Mouse (Mus musculus) telencephalon, adult 2 months (tissue): Measurements from ENCODE around the gene Timm10.
A peak's percentile ranks its signal among the peaks of the same experiment; 100 is the strongest.

Source experiments
- DNase-seq: peaks from one replicate; pipeline ENCODE4 v3.0.0-alpha.2; 2011; ENCODE audit warnings: low read depth, low spot score

The Timm10 gene

DNA sequence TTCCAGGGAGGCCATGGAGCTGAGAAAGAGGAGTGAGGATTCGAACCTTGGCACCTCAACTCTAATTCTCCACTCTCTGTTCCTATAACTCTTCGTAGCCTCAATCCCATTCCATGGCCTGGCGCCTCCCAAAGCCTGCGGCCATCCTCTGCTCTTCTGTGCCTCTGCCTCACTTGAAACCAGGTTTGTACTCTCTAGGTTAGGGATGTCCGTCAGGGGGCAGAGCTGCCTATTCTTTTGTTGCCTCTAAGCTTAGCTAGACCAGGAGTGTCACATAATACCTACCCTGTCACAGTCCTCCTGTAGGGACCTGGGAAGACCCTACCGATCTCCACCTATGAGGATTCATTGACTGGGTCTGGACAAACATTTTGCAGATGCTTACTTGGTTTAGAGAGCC is 14.1 kb upstream of the Timm10 start:
- DNase-seq: no peak

DNA sequence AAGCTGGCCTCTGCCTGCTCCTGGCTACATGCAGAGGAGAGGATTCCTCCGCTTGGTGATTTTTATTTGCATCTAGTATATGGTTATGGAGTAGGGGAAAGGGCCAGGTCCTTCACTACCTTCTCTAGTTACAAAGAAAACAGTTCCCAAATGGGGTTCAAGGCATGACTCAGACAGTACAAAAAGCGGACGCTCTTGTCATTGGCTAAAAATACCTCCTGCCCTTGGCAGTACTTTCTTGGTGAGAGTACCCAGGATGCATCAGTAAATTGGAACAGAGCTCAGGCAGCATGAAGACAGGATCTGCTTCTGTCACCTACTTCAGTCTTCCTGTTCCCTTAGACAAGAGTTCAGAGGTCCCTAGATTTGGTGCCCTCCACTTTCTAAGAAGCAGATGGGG is 6.9 kb upstream of the Timm10 start:
- peak; percentile 71 for DNase-seq

DNA sequence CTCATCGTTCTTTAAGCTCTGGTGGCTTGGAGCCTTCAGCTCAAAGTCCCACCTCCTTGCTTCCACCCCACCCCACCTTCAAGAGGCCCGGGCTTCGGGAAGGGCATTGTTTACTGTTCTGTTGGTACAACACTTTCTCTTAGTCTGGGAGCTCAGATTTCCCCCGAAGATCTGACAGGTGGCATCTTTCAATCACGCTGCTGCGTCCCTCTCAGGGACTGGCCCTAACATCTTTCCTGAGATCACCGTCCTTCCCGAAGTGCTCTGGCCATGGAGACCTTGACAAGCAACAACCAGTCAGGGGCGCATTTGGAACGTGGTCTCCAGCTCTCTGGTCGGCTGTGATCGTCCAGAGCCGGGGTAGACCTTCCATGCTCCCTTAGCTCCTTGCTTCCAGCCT is 4.2 kb upstream of the Timm10 start, which contains the start of gene Smtnl1:
Smtnl1 (minus strand) TSS at position 101 of the 400 bp plus-strand sequence.
- no peak for DNase-seq

DNA sequence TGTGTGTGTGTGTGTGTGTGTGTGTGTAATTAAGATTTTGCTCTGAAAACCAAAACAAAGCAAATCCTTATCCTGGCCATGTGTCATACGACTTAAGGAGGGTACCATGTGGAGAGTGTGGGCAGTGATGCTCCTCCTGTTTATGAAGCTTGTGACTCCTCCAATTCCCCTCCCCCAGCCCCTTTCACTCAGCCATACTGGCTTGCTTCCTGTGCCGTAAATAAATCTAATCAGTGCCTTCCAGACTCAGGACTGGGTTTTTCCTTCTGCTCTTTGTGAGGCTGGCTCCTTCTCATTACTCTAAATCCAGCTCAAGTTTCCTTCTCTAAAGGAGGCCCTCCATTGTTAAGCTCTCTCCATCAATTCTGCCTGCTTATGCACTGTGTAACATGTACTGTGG is 3.6 kb upstream of the Timm10 start:
- no peak for DNase-seq

DNA sequence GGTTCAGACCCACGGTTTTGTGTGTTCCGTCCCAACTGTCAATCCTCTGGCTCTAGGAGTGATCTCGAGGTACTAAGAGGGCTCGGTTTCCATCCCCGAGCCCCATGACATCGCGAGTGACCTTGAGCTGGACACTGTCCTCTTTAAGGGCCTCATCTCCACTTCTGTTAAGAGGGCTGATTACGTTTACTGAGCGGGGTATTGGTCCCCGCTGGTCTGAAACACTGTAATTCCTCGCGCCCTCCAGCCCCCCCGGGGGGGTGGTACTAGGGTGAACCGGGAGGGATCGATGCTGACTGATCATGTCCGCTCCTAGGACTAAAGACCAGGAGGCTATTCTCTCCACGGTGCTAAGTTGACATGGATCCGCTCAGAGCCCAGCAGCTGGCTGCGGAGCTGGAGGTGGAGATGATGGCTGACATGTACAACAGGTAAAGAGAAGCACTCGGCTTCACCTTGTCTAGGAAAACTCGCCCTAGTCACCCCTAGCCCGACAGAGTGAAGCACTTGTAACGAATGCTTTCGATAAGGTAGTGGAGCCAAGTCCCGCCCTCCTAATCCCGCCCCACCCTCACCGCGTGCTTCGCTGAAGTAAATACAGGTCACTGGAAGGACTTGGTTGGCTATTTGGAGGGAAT is 605 bp downstream of the Timm10 start:
- no peak for DNase-seq

DNA sequence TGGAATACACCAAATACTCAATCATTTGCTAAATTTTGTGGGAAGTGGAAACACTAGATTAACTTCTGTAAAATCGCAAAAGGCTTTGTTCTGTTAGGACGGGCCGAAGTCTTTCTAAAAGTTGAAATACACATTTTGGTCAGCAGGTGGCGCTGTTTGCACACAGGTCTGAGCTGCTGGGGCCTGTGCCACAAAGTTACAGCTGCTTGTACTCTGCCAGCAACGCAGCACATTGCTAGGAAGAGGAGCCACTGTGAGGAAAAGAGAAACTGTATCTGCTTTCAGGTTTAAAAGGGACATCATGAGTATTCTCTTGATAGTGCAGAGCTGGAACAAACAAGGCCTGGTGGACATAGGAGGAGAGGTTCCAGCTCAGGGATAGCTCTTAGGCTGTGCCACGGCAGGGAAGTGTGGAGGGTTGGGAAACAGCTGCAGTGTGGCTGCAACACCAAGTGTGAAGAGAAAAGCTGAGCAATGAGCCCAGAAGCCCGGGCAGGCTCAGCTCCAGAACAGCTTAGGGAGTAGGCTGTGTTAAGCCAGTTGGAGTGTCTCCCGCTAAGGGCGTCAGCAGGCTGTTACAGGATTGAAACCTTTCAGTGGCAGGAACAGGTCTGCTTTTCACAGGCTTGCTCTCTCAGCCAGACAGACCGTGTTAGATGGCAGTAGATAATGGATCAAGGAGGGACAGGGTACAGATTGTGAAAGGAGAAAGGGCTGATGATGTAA is 5.0 kb downstream of the Timm10 start:
- DNase-seq: peak; percentile 81

DNA sequence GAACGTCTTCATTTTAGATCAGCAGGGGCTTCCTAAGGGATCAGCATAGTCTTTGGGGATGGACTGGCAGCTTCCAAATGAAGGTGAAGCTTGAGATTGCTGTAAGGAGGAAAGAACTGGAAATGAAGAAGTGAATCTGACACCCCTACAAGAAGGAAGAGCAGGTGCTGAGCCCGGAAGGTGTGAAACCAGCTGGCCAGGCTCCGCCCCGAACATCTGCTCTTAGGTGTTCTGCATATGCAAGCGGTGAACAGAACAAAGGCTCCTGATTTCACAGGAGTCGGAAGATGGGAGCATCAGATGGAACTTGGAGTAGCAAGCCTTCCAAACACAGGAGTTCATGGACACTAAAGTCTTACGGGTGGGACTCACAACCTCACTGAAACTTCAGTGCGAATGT is 10.3 kb downstream of the Timm10 start:
- DNase-seq: no peak

DNA sequence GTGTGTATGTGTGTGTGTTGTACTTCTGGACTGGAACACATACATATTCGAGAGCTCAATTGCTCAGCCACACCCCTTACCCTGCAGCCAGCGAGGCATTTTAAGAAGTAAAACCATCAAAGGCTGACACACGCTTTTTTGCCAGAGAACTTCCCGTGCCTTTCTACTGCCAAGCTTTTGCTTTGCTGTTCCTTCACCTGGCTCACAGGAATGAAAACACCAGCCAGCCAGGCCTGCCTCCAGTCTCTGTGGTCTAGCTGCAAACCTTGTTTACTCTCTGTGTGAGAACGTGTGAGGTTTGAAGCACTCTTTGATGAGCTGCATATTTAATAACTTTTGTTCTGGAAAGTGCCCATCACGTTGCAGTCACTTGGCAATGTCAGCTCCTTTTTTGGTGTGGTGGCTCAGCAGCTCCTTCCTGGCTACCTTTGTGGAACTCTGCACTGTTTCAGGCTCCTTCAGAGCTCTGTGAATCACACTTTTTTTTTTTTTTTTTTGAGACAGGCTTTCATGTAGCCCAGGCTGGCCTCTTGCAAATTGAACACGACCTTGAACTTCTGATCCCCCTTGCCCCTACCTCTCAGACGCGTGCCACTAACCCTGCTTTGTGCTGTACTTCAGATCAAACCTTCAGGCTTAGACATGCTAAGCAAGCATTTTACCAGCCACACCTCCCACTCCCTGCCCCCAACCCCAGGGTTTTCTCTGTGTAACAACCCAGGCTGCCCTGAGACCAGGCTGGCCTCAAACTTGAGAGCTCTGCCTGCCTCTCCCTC is 11.2 kb downstream of the Timm10 start:
- no peak for DNase-seq

DNA sequence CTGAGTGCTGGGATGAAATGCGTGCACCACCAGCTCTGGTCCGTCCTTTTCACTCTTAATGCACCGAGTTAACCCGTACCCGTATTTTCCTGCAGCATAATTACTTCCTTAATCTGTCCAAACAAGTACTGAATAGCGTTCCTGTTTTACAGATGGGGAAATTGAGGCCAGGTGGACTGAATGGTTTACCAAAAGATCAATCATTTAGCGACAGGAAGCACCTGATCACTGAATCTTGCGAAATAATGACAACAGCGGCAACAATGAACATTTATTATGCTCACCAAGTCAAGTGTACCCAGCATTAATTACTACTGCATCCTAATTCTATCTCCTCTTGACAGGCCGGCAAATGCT is 11.8 kb downstream of the Timm10 start, which contains the start of gene Slc43a1:
Slc43a1 (plus strand) TSS at position 258 of the 357 bp plus-strand sequence.
- DNase-seq: no peak

DNA sequence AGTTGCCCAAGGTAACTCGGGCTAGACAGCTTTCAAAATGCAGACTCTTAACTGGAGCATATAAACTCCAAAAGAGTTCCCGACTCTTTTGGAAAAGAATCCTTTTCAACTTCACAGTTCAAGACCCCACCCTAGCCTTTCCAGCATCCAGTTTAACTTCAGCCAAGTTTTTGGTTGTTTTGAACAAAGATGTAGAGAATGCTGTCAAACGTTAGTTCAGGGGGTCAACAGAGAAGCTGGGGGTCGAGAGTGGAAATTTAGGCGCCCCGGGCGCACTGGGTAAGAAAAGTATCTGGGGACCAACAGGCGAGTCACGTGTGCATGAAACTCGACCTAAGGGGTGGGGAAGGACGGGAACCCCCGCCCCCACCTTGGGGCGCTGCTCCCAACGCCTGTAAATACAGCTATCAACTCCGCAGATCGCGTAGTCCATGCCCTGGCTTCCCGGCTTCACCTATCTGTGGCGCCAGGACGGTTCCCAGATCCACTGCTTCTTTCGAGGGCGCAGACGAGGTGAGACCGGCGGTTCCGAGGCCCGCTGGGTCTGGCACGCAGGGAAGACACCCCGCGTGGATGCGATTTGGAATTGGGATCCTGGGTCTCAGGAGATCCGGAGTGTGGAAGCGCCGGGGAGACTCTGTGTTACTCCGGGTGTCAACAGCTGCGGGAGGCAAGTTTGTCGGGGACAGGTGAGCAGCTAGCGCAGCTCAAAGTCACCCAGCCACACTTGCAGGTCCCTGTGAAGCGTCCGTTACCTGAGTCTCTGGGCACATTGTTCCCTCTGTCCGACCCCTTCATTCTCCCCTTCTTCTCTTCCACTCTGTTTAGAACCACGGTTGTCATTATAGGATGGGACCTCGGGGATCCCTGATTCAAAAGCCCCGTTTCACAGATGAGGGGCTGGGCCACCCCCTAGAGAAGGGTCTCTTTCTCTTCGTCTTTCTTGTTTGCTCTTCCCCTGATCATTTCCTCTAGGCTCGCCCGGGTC is 12.5 kb downstream of the Timm10 start:
- no peak for DNase-seq

DNA sequence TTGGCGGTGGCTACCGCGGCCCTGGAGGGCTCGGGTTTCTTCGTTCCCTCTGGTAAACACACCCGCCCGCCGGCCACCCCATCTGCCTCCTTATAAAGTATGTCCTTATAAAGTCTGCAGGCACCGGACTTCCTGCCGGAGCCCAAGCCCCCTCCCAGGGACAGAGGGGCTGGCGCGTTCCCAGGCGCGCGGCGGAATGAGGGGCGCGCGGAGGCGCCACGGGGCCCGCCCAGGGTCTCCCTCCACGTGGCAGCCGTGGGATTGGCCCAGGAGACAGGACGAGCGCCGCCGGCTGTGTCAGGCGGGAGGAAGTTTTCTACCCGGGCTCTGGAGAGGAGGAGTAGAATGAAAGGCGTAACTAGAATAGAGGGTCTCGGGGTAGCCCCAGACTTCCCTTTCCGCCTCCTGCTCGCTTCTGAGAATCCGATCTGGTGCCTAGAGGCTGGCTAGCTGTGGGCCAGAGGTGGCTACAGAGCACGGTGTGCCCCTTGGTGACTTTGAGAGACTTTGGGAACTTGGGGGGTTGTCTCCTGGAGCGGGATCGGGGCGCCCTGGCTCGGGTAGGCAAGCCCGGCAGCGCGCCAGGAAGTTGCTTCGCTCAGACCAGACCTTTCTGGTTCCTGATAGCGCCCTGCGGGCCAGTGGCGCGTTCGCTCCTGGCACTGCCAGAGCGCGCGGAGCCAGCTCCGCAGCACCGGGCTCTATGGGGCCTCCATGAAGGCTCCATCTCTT is 13.4 kb downstream of the Timm10 start:
- DNase-seq: no peak

DNA sequence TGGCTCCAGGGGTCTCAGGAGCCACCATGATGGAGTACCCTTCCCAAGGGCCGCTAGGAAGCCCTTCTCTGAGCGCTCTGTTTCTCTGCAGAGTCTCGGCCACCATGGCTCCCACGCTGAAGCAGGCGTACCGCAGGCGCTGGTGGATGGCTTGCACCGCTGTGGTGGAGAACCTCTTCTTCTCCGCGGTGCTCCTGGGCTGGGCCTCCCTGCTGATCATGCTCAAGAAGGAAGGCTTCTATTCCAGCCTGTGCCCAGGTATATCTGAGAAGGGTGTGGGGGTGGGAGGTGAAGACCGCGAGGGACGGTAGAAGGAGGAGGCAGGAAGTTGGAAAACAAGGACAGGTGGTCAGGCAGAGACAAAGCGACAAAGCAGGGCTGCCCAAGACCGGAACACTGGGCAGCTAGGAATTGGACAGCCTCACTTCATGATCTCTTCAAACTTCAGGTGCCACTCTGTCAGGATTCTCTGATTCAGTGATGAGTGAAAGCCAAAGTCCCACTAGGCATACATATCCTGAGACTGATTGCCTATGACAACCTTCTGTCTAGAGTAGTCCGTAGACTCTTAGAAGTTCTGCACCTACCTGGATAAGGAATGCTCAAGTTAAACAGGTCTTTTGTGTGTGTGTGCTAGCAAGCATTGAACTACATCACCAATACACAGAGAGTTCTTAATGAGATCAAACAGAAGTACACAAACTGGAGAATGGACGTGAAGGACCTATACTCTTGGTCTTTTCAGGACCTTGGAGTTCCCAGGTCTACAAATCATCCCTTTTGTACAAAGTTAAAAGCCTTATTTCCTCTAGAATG is 14.2 kb downstream of the Timm10 start:
- DNase-seq: no peak

DNA sequence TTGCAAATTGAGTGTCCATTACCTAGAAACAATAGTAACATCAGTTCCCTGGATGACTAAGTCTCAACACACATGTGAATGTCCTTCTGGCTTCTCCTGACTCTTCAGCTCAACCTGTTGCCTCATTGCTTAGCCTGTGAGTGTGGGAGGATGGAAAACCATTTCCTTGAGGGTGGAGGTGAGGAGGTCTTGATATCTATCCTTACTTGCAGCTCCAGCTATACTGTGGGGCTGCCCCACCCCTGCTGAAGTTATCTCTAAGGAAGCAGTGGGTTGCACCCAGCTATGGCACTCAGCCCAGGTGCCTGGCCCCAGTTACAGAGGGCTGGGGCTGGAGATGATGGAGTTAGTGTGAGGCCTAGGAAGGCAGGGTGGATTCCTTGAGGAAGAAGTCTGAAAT is 15.1 kb downstream of the Timm10 start:
- DNase-seq: no peak

DNA sequence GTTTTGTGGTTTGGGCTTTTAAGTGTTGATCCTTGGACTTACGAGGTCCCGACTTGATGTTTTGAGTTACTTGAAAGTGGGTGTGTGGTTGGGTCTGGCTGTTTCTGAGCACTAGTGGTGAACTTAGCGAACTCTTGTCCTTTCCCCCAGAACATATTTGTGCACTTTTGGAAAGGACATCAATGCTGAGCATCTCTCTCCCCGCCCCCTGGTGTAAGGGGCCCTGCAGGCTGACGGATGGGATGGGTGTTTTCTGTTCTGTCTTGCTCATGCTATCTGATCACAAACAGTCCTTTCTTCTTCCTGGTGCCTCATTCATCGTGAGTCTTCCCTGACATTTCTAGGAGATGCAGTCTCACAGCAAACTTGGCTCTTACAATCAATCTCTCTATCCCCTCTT is 16.9 kb downstream of the Timm10 start:
- no peak for DNase-seq

DNA sequence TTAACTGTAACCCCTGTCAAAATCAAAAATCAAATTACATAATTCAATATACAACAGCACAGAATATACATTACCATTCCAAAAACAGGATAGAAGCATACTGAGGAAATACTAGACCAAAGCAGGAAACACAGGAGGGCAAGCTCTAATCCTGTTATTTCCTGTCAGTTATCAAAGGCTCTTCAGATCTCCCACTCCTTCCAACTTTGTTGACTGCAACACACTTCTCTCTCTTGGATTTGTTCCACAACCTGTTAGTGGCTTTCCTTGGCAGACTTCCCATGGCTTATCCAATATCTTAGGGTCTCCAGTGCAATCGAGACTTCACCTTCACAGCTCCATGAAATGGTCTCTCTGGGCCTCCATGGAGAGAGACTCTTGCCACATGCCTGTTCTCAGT is 18.4 kb downstream of the Timm10 start:
- no peak for DNase-seq

DNA sequence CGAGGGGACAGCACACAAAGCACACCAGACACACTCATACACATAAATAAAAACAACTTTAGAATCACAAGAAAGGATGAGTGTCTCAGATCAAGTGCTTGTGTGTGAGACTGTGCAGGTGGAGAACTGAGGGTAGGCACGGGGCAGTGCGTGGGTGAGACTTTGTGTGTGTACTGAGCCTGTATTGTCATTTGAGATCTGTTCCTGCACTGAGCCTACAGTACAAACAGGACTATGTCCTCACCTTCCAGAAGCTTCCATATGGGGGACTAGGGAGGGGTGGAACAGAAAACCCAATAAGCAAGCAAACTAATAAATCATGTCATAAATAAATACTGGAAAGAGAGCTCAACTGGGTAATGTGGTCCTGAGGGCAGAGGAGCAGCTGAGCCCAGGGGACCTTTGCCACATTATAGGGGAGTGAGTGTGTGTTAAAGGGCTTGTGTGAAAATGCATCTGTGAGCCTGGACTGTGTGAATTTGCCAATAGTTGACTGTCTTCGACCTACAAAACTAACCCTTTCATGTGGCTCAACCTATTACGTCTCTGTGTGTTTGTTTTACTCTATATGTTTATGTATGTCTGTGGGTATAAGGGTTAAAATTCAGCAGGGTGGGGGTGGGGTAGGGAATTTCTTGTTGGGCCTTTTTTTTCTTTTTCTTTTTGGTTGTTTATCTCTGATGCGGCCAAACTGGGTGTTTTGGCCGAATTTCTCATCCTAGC is 23.8 kb downstream of the Timm10 start:
- no peak for DNase-seq

DNA sequence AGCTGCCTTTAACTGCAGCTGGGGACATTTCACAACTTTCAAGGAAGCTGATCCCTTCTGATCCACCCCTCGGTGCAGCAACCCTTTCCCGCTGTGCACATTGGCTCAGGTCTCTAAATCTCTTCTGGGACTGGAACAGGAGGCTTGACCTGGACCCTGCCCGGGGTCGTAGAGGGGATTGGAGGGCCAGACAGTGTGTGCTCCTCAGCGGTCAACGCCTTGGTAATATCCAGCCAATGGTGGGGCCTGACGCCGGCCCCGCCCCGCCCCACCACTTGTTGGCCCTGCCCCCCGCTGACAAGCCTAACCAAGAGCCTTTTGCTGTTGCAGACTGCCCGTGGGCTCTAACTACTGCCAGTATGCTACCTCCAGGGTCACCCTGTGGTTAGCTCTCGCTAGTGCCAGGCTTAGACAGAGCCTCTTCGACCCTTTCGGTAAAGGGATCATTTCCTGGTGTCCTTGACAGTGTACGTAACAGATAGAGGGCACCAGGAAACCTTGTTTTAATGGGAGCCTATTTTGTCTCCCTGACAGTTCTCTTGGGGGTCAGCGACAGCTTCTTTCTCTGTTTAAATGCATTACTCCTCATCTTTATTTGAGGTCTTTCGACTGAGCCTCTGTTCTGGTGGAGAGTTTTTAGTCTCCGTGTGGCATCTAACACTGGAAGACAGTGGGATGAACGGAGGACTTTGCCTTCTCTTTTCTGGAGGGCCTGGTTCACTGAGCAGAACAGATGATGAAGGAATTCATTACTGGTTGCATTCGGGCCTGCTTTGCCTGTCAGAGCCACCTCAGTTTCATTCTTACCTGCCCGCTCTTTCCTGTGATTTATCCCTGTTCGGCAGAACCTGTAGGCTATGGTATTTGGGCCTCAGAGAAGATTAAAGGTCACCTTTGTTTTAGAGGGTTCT is 24.6 kb downstream of the Timm10 start:
- DNase-seq: no peak

DNA sequence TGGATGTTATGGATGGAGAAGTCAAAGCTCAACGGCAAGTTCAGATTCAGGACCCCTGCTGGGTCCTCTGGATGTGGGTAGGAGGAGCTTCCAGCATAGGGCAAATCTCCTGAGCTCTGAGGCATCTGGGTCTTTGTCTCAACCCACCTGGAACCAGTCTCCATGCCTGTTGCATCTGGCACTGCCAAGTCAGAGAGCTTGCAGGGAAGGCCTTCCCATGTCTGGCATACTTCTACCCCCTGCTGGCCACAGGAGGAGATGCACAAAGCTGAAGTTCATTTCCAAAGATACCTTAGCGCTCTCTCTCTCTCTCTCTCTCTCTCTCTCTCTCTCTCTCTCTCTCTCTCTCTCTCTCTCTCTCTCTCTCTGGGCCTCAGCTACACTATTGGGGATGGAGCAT is 28.9 kb downstream of the Timm10 start:
- DNase-seq: no peak
